Mouse (Mus musculus): ENCODE measurements around the gene Sh3bp4.

DNA sequence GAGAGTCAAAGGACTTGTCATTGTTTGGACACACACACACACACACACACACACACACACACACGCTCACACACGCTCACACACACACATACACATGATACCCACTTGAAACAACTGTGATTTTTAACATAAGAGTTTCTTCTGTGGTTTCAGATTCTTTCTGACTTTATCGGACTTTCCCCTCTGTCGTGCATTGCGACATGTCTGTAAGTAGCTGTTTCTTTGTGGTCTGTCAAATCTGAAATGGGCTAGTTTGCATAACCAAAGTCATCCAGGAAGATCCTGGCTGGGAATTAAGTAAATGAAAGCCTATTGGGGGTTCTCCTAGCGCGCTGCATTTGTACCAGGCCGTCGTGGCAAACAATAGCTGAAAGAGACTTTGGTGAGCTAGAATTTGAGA lies 8.5 kb downstream of the Sh3bp4 start:
- TF ChIP-seq MAZ (IDR thresholded peaks at IDR 0.05; ENCODE audit: low read depth, low read length) (no peak), POLR2A (IDR thresholded peaks at IDR 0.05; ENCODE audit: low read depth, low read length) (no peak), USF2 (conservative IDR thresholded peaks at IDR 0.05; ENCODE audit: low read depth, low read length) (no peak), SMC3 (IDR thresholded peaks at IDR 0.05; ENCODE audit: low read depth, low read length) (no peak), ZC3H11A (IDR thresholded peaks at IDR 0.05; ENCODE audit: low read depth, low read length) (no peak), MAX (IDR thresholded peaks at IDR 0.05; ENCODE audit: low read length) (no peak)
